ENCODE assay signal across 14 mouse cellular contexts in the genomic region with DNA sequence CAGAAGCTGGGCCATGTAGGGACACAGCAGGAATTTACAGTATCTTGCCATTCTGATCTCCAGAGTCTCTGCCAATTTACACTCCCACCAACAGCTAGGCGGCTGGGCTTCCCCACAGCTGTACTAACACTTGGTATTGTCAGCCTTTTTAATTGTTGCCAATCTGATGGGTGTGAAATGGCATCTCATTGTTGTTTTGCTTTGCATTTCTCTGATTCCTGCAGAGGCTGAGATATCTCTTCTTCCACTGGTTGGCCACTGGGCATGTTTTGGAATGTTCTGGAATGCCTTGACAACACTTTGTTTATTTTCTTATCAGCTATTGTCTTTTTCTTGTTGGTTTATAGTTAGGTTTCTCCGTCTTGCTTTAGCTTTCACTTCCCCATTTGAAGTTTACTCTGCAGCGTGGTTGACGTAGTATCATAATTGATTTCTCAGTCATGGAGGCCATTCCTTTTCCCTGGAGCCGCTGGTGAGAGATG. TPM values are rescaled to one million over a fixed set of nuclear protein-coding genes. Genes with fewer than 3 reads are reported as not detected.
A peak's percentile ranks its signal among the peaks of the same experiment; 100 is the strongest.
DNase-seq lines count a peak whose midpoint lies in the region; ATAC-seq lines count a peak whose summit lies in the region.
"Had no signal": no experiment of that assay in that cellular context is flagged by ENCODE, and none has a peak within 500 bp of the region (broad histone marks: within the 10 kb centered on the region; RNA-seq: fewer than 3 reads in every experiment).

No protein-coding gene starts in this region.

- 0 out of 2 replicates have a peak, but pooled peaks cover 2% of the 10 kb centered on the region for H3K36me3 ChIP-seq in intestine, embryonic 16.5 days (ENCODE audit: control insufficient read depth, insufficient read depth, low read length)
- peaks cover 6% of the 10 kb centered on the region for H3K36me3 ChIP-seq in forebrain, embryonic 12.5 days (replicated peaks)
- H3K36me3 ChIP-seq: lung, embryonic 15.5 days had no signal

- ATAC-seq in intestine, embryonic 16.5 days: no peak
- ATAC-seq in forebrain, embryonic 12.5 days (ENCODE audit: low FRiP score): no peak
- ATAC-seq: midbrain, embryonic 16.5 days had no signal

- H3K4me2 ChIP-seq in intestine, embryonic 16.5 days (ENCODE audit: low read depth, low read length): no peak overlapping the region
- no peak overlapping the region for H3K4me2 ChIP-seq in forebrain, embryonic 12.5 days
- H3K4me2 ChIP-seq: lung, embryonic 15.5 days; neural tube, embryonic 12.5 days had no signal

- peak; percentile 54 for DNase-seq in kidney, postnatal 10 days
- DNase-seq in kidney, postnatal 25 days: no peak
- peak; percentile 32 to 47 for DNase-seq in spleen, postnatal 36 days (ENCODE audit: low spot score in 2 of 2)
- DNase-seq in spleen, postnatal 4 days (ENCODE audit: low spot score in 2 of 2): no peak
- peak; percentile 45 for DNase-seq in brain, adult 2 months (ENCODE audit: low read depth, low spot score)
- DNase-seq: adrenal gland, adult 2 months; cerebellum, postnatal 25 days; kidney, adult 11 months had no signal

- 43% methylated on average over 5 of the region's 5 CpGs for WGBS in intestine, embryonic 16.5 days
- WGBS in forebrain, embryonic 12.5 days: 67% methylated on average over 5 of the region's 5 CpGs

- H3K27me3 ChIP-seq in intestine, embryonic 16.5 days (replicated peaks; ENCODE audit: control insufficient read depth, insufficient read depth, low read length): no peaks in the 10 kb centered on the region
- no peaks in the 10 kb centered on the region for H3K27me3 ChIP-seq in forebrain, embryonic 12.5 days
- H3K27me3 ChIP-seq: lung, embryonic 15.5 days; neural tube, embryonic 12.5 days had no signal

- no peak overlapping the region for H3K9ac ChIP-seq in intestine, embryonic 16.5 days (ENCODE audit: low read depth, low read length)
- no peak overlapping the region for H3K9ac ChIP-seq in forebrain, embryonic 12.5 days
- H3K9ac ChIP-seq: lung, embryonic 15.5 days; neural tube, embryonic 12.5 days had no signal

- no peaks in the 10 kb centered on the region for H3K9me3 ChIP-seq in intestine, embryonic 16.5 days (ENCODE audit: control insufficient read depth, low read length)
- H3K9me3 ChIP-seq in forebrain, embryonic 12.5 days: no peaks in the 10 kb centered on the region
- H3K9me3 ChIP-seq: lung, embryonic 15.5 days; neural tube, embryonic 12.5 days had no signal

- H3K4me3 ChIP-seq in intestine, embryonic 16.5 days (ENCODE audit: low read length): no peak overlapping the region
- H3K4me3 ChIP-seq in forebrain, embryonic 12.5 days (replicated peaks): no peak overlapping the region
- H3K4me3 ChIP-seq: lung, embryonic 15.5 days; neural tube, embryonic 12.5 days had no signal

- peaks cover 22% of the 10 kb centered on the region for H3K4me1 ChIP-seq in intestine, embryonic 16.5 days (ENCODE audit: control insufficient read depth, insufficient read depth, low read length)
- peaks cover 11% of the 10 kb centered on the region for H3K4me1 ChIP-seq in forebrain, embryonic 12.5 days

- H3K27ac ChIP-seq in intestine, embryonic 16.5 days (ENCODE audit: low read length): no peak overlapping the region
- no peak overlapping the region for H3K27ac ChIP-seq in forebrain, embryonic 12.5 days
- H3K27ac ChIP-seq: lung, embryonic 15.5 days; neural tube, embryonic 12.5 days had no signal

RNA-seq across cellular contexts. Expression of a gene that starts 20.4 kb away (rescaled TPM):
- 119 and 141 TPM in 2 replicates for polyA plus RNA-seq in intestine, embryonic 16.5 days (2015; fragmentation: Nextera tagmentation; extraction: Ambion mirVana)
- 158 and 160 TPM in 2 replicates for polyA plus RNA-seq in forebrain, embryonic 12.5 days (2016; fragmentation: Nextera tagmentation; extraction: Ambion mirVana)

RNA-seq across cellular contexts. Expression of a gene that starts 26.2 kb away (rescaled TPM):
- 19.2 and 21.2 TPM in 2 replicates for polyA plus RNA-seq in intestine, embryonic 16.5 days (2015; fragmentation: Nextera tagmentation; extraction: Ambion mirVana)
- polyA plus RNA-seq in forebrain, embryonic 12.5 days (2016; fragmentation: Nextera tagmentation; extraction: Ambion mirVana): not detected in 2 replicates
- polyA plus RNA-seq: embryonic facial prominence, embryonic 11.5 days; midbrain, embryonic 16.5 days; neural tube, embryonic 12.5 days had no signal

RNA-seq across cellular contexts. Expression of a gene that starts 28.2 kb away (rescaled TPM):
- polyA plus RNA-seq in intestine, embryonic 16.5 days (2015; fragmentation: Nextera tagmentation; extraction: Ambion mirVana): 5.9 and 7.5 TPM in 2 replicates
- polyA plus RNA-seq in forebrain, embryonic 12.5 days (2016; fragmentation: Nextera tagmentation; extraction: Ambion mirVana): 4.9 and 5.4 TPM in 2 replicates

RNA-seq across cellular contexts. Expression of a gene that starts 50.0 kb away (rescaled TPM):
- 27.3 and 28.9 TPM in 2 replicates for polyA plus RNA-seq in intestine, embryonic 16.5 days (2015; fragmentation: Nextera tagmentation; extraction: Ambion mirVana)
- polyA plus RNA-seq in forebrain, embryonic 12.5 days (2016; fragmentation: Nextera tagmentation; extraction: Ambion mirVana): 5.2 and 5.5 TPM in 2 replicates

Comparison
In these comparisons a context has a peak if more than half of its experiments do, and no peak if none do; other contexts are left out.
1. DNase-seq: peak in kidney, postnatal 10 days (single experiment), spleen, postnatal 36 days (2 of 2) and brain, adult 2 months (single experiment); none in kidney, postnatal 25 days (0 of 2) and spleen, postnatal 4 days (0 of 2).
2. RNA of a gene that starts 26.2 kb away (polyA plus RNA-seq): 19.2 to 21.2 TPM in intestine, embryonic 16.5 days; not detected in forebrain, embryonic 12.5 days; every median in the first group is over 10 times any median in the second.